Mouse (Mus musculus): ENCODE data around the gene Hmgcll1. TPM values are rescaled to one million over a fixed set of nuclear protein-coding genes. Genes with fewer than 3 reads are reported as not detected.

Hmgcll1 gene
- polyA plus RNA-seq (2012; rRNA removed), result 0.14 TPM in 1 of 2 replicates, not detected in the other

- WGBS, result 20% methylated on average over 40 of the region's 40 CpGs
- Histone ChIP-seq H3K4me3 (ENCODE audit: low read depth, low read length) (peak within 1 kb of the TSS; percentile 44), H3K27me3 (ENCODE audit: control insufficient read depth, insufficient read depth, low read length) (no peaks in the 10 kb centered on the region), H3K27ac (ENCODE audit: insufficient read depth, low read depth, low read length) (no peak within 1 kb of the TSS), H3K36me3 (ENCODE audit: control insufficient read depth, insufficient read depth, low read length) (no peaks in the 10 kb centered on the region), H3K4me1 (ENCODE audit: control insufficient read depth, insufficient read depth, insufficient read length, low read length) (no peaks in the 10 kb centered on the region)
- TF ChIP-seq POLR2A (IDR thresholded peaks at IDR 0.05; ENCODE audit: low read depth, low read length), result no peak
These were observed at the start of gene Hmgcll1 for GRCm38 (mm10) chr9:76014631-76015531. Gene Hmgcll1 (plus strand): TSS chr9:76014855.

- H3K27me3 ChIP-seq (ENCODE audit: control insufficient read depth, insufficient read depth, low read length), result no peaks in the 10 kb centered on the region
- no peak overlapping the region for H3K27ac ChIP-seq (ENCODE audit: insufficient read depth, low read depth, low read length)
- no peak overlapping the region for H3K4me3 ChIP-seq (ENCODE audit: low read depth, low read length)
- no peak for TF ChIP-seq POLR2A (IDR thresholded peaks at IDR 0.05; ENCODE audit: low read depth, low read length)
- TF ChIP-seq CTCF (IDR thresholded peaks at IDR 0.05; ENCODE audit: extremely low read depth, insufficient read length, insufficient replicate concordance, low read depth, low read length), result no peak
- 51% methylated on average over 1 of the region's 1 CpGs for WGBS
- no peaks in the 10 kb centered on the region for H3K36me3 ChIP-seq (ENCODE audit: control insufficient read depth, insufficient read depth, low read length)
- no peaks in the 10 kb centered on the region for H3K4me1 ChIP-seq (ENCODE audit: control insufficient read depth, insufficient read depth, insufficient read length, low read length)
These were observed 34.6 kb upstream of the Hmgcll1 start for GRCm38 (mm10) chr9:75980097-75980496.

- H3K27ac ChIP-seq (ENCODE audit: insufficient read depth, low read depth, low read length), result no peak overlapping the region
- H3K4me1 ChIP-seq (ENCODE audit: control insufficient read depth, insufficient read depth, insufficient read length, low read length), result no peaks in the 10 kb centered on the region
- H3K36me3 ChIP-seq (ENCODE audit: control insufficient read depth, insufficient read depth, low read length), result no peaks in the 10 kb centered on the region
- no peaks in the 10 kb centered on the region for H3K27me3 ChIP-seq (ENCODE audit: control insufficient read depth, insufficient read depth, low read length)
- H3K4me3 ChIP-seq (ENCODE audit: low read depth, low read length), result no peak overlapping the region
- 48% methylated on average over 1 of the region's 1 CpGs for whole genome bisulfite sequencing
- no peak for TF ChIP-seq CTCF (IDR thresholded peaks at IDR 0.05; ENCODE audit: extremely low read depth, insufficient read length, insufficient replicate concordance, low read depth, low read length)
- no peak for TF ChIP-seq POLR2A (IDR thresholded peaks at IDR 0.05; ENCODE audit: low read depth, low read length)
These were observed 33.5 kb upstream of the Hmgcll1 start for GRCm38 (mm10) chr9:75981139-75981538.

GRCm38 (mm10) chr9:75989491-75989890 lies 25.2 kb upstream of the Hmgcll1 start:
- Histone ChIP-seq H3K4me3 (ENCODE audit: low read depth, low read length) (no peak overlapping the region), H3K27me3 (ENCODE audit: control insufficient read depth, insufficient read depth, low read length) (no peaks in the 10 kb centered on the region), H3K36me3 (ENCODE audit: control insufficient read depth, insufficient read depth, low read length) (no peaks in the 10 kb centered on the region), H3K4me1 (ENCODE audit: control insufficient read depth, insufficient read depth, insufficient read length, low read length) (no peaks in the 10 kb centered on the region), H3K27ac (ENCODE audit: insufficient read depth, low read depth, low read length) (no peak overlapping the region)
- TF ChIP-seq CTCF (IDR thresholded peaks at IDR 0.05; ENCODE audit: extremely low read depth, insufficient read length, insufficient replicate concordance, low read depth, low read length), result no peak
- TF ChIP-seq POLR2A (IDR thresholded peaks at IDR 0.05; ENCODE audit: low read depth, low read length), result no peak
- WGBS, result 86% methylated on average over 4 of the region's 4 CpGs

- Histone ChIP-seq H3K36me3 (ENCODE audit: control insufficient read depth, insufficient read depth, low read length) (no peaks in the 10 kb centered on the region), H3K27me3 (ENCODE audit: control insufficient read depth, insufficient read depth, low read length) (no peaks in the 10 kb centered on the region), H3K4me1 (ENCODE audit: control insufficient read depth, insufficient read depth, insufficient read length, low read length) (no peaks in the 10 kb centered on the region), H3K27ac (ENCODE audit: insufficient read depth, low read depth, low read length) (no peak overlapping the region), H3K4me3 (ENCODE audit: low read depth, low read length) (no peak overlapping the region)
- TF ChIP-seq POLR2A (IDR thresholded peaks at IDR 0.05; ENCODE audit: low read depth, low read length), result no peak
- TF ChIP-seq CTCF (IDR thresholded peaks at IDR 0.05; ENCODE audit: extremely low read depth, insufficient read length, insufficient replicate concordance, low read depth, low read length), result no peak
- WGBS, result 70% methylated on average over 2 of the region's 2 CpGs
These were observed 15.8 kb upstream of the Hmgcll1 start for GRCm38 (mm10) chr9:75998791-75999350.

- no peaks in the 10 kb centered on the region for H3K4me1 ChIP-seq (ENCODE audit: control insufficient read depth, insufficient read depth, insufficient read length, low read length)
- H3K4me3 ChIP-seq (ENCODE audit: low read depth, low read length), result no peak overlapping the region
- no peak overlapping the region for H3K27ac ChIP-seq (ENCODE audit: insufficient read depth, low read depth, low read length)
- H3K27me3 ChIP-seq (ENCODE audit: control insufficient read depth, insufficient read depth, low read length), result no peaks in the 10 kb centered on the region
- TF ChIP-seq CTCF (IDR thresholded peaks at IDR 0.05; ENCODE audit: extremely low read depth, insufficient read length, insufficient replicate concordance, low read depth, low read length) (no peak), POLR2A (IDR thresholded peaks at IDR 0.05; ENCODE audit: low read depth, low read length) (no peak)
- no peaks in the 10 kb centered on the region for H3K36me3 ChIP-seq (ENCODE audit: control insufficient read depth, insufficient read depth, low read length)
- 71% methylated on average over 10 of the region's 10 CpGs for WGBS
These were observed 13.5 kb upstream of the Hmgcll1 start for GRCm38 (mm10) chr9:76000876-76001858.
